Mouse (Mus musculus) forebrain, embryonic 14.5 days (tissue): ENCODE measurements at regions not wholly inside any gene's neighbourhood (a gene's known extent, or its start where the extent isn't known, plus 50 kb on each side); places are given as distances from the start of the nearest gene placed in this dataset.

Source experiments
- ATAC-seq: fragments of 200-750 bp; cut with Nextera tagmentation; 2 replicates; pipeline ENCODE4 v1.8.0; 2017; ENCODE audit warnings: mild to moderate bottlenecking, moderate library complexity
- DNase-seq: peaks from one replicate; pipeline ENCODE4 v3.0.0-alpha.2; 2015; ENCODE audit warnings: low spot score
- H3K27ac ChIP-seq: fragments of 300-500 bp; sonication (generic); 2 replicates; pipeline ENCODE4 v1.5.1; 2014; ENCODE audit warnings: low read depth, mild to moderate bottlenecking, control low read depth, low read length, moderate library complexity
- H3K27me3 ChIP-seq: fragments of 300-500 bp; sonication (generic); replicated peaks from 2 replicates; pipeline ENCODE4 v1.6.1; 2014; ENCODE audit warnings: low read length, control low read depth, mixed read lengths; ENCODE audit not compliant: control insufficient read depth, insufficient read depth
- H3K36me3 ChIP-seq: fragments of 300-500 bp; sonication (generic); 2 replicates; pipeline ENCODE4 v1.6.1; 2014; ENCODE audit warnings: low read length, control low read depth; ENCODE audit not compliant: control insufficient read depth, insufficient read depth
- H3K4me1 ChIP-seq: fragments of 300-500 bp; sonication (generic); 2 replicates; pipeline ENCODE4 v1.6.1; 2014; ENCODE audit warnings: antibody characterized with exemption, low read length, control low read depth; ENCODE audit not compliant: control insufficient read depth, insufficient read depth
- H3K4me2 ChIP-seq: fragments of 300-500 bp; sonication (generic); 2 replicates; pipeline ENCODE4 v1.6.1; 2014; ENCODE audit warnings: mild to moderate bottlenecking, control low read depth, low read length
- H3K4me3 ChIP-seq: fragments of 300-500 bp; sonication (generic); 2 replicates; pipeline ENCODE4 v1.5.1; 2014; ENCODE audit warnings: low read depth, low read length, control low read depth
- H3K9ac ChIP-seq: fragments of 300-500 bp; sonication (generic); 2 replicates; pipeline ENCODE4 v1.6.1; 2014; ENCODE audit warnings: mild to moderate bottlenecking, low read length, control low read depth, moderate library complexity
- H3K9me3 ChIP-seq: fragments of 300-500 bp; sonication (generic); replicated peaks from 2 replicates; pipeline ENCODE4 v1.6.1; 2016; ENCODE audit warnings: low read length, control low read depth, mixed read lengths; ENCODE audit not compliant: control insufficient read depth
- WGBS: fragments of 180-500 bp; shearing (Covaris S2); extraction: QIAGEN DNeasy Blood & Tissue Kit; methylation state at CpG from one replicate; pipeline ENCODE4 v1.1.7; 2014; 5-methylcytosine and 5-hydroxymethylcytosine counted together

GRCm38 (mm10) chr2:45356021-45356420 is 238.8 kb upstream of the Zeb2 start:
- H3K4me2 ChIP-seq = peak overlapping the region; percentile 16; the same call in 1 of the 2 replicates
- ATAC-seq = peak; percentile 38; the same call in 1 of the 2 replicates
- H3K36me3 ChIP-seq = no peaks in the 10 kb centered on the region
- WGBS = 25% methylated on average over 12 of the region's 12 CpGs
- H3K9ac ChIP-seq = no peak overlapping the region
- peaks cover 12% of the 10 kb centered on the region; the same call in 1 of the 2 replicates for H3K4me1 ChIP-seq
- H3K9me3 ChIP-seq = no peaks in the 10 kb centered on the region
- no peak overlapping the region for H3K4me3 ChIP-seq
- DNase-seq = peak; percentile 50
- no peaks in the 10 kb centered on the region for H3K27me3 ChIP-seq
- no peak overlapping the region for H3K27ac ChIP-seq

GRCm38 (mm10) chr2:45351529-45352133 is 234.4 kb upstream of the Zeb2 start:
- H3K9ac ChIP-seq = no peak overlapping the region
- no peaks in the 10 kb centered on the region for H3K27me3 ChIP-seq
- H3K27ac ChIP-seq = no peak overlapping the region
- H3K4me1 ChIP-seq = peaks cover 2% of the 10 kb centered on the region; the same call in 1 of the 2 replicates
- no peaks in the 10 kb centered on the region for H3K36me3 ChIP-seq
- no peaks in the 10 kb centered on the region for H3K9me3 ChIP-seq
- ATAC-seq (no peak), DNase-seq (no peak)
- no peak overlapping the region for H3K4me2 ChIP-seq
- no peak overlapping the region for H3K4me3 ChIP-seq
- 78% methylated on average over 1 of the region's 1 CpGs for WGBS

GRCm38 (mm10) chr2:45346358-45346757 is 229.2 kb upstream of the Zeb2 start:
- WGBS = 83% methylated on average over 5 of the region's 5 CpGs
- H3K36me3 ChIP-seq = no peaks in the 10 kb centered on the region
- H3K4me3 ChIP-seq = no peak overlapping the region
- H3K9ac ChIP-seq = no peak overlapping the region
- no peaks in the 10 kb centered on the region for H3K9me3 ChIP-seq
- no peak for DNase-seq
- H3K4me1 ChIP-seq = no peaks in the 10 kb centered on the region
- no peak overlapping the region for H3K27ac ChIP-seq
- H3K4me2 ChIP-seq = no peak overlapping the region
- H3K27me3 ChIP-seq = no peaks in the 10 kb centered on the region
- no peak for ATAC-seq

GRCm38 (mm10) chr2:45339866-45340265 is 222.7 kb upstream of the Zeb2 start:
- no peak overlapping the region for H3K9ac ChIP-seq
- 64% methylated on average over 1 of the region's 1 CpGs for WGBS
- H3K4me2 ChIP-seq = no peak overlapping the region
- DNase-seq = peak; percentile 22
- no peak for ATAC-seq
- no peaks in the 10 kb centered on the region for H3K9me3 ChIP-seq
- H3K4me1 ChIP-seq = no peaks in the 10 kb centered on the region
- H3K36me3 ChIP-seq = no peaks in the 10 kb centered on the region
- H3K27ac ChIP-seq = no peak overlapping the region
- no peaks in the 10 kb centered on the region for H3K27me3 ChIP-seq
- no peak overlapping the region for H3K4me3 ChIP-seq

- Histone ChIP-seq H3K27ac (no peak overlapping the region), H3K4me3 (no peak overlapping the region), H3K4me2 (no peak overlapping the region), H3K9ac (no peak overlapping the region), H3K36me3 (no peaks in the 10 kb centered on the region), H3K4me1 (no peaks in the 10 kb centered on the region), H3K9me3 (no peaks in the 10 kb centered on the region), H3K27me3 (no peaks in the 10 kb centered on the region)
- DNase-seq = peak; percentile 26
- ATAC-seq = no peak
These were observed 221.6 kb upstream of the Zeb2 start for GRCm38 (mm10) chr2:45338809-45339208.

- WGBS = 93% methylated on average over 4 of the region's 4 CpGs
- H3K4me3 ChIP-seq = no peak overlapping the region
- ATAC-seq (no peak), DNase-seq (no peak)
- no peaks in the 10 kb centered on the region for H3K27me3 ChIP-seq
- H3K27ac ChIP-seq = no peak overlapping the region
- H3K9ac ChIP-seq = no peak overlapping the region
- no peaks in the 10 kb centered on the region for H3K4me1 ChIP-seq
- no peaks in the 10 kb centered on the region for H3K36me3 ChIP-seq
- H3K9me3 ChIP-seq = no peaks in the 10 kb centered on the region
- H3K4me2 ChIP-seq = no peak overlapping the region
These were observed 199.9 kb upstream of the Zeb2 start for GRCm38 (mm10) chr2:45316945-45317565.

- no peak overlapping the region for H3K27ac ChIP-seq
These were observed 170.4 kb upstream of the Zeb2 start for GRCm38 (mm10) chr2:45287530-45288009.

GRCm38 (mm10) chr2:45283811-45284210 is 166.6 kb upstream of the Zeb2 start:
- no peak for ATAC-seq
- Histone ChIP-seq H3K9ac (no peak overlapping the region), H3K4me2 (no peak overlapping the region), H3K27ac (no peak overlapping the region), H3K4me1 (peaks cover 5% of the 10 kb centered on the region; the same call in 1 of the 2 replicates), H3K9me3 (no peaks in the 10 kb centered on the region), H3K4me3 (no peak overlapping the region), H3K36me3 (no peaks in the 10 kb centered on the region), H3K27me3 (no peaks in the 10 kb centered on the region)
- DNase-seq = no peak

More at GRCm38 (mm10) chr2:45287530-45288009, 170.4 kb upstream of the Zeb2 start:
- no peaks in the 10 kb centered on the region for H3K27me3 ChIP-seq
- no peak overlapping the region for H3K9ac ChIP-seq
- H3K9me3 ChIP-seq = no peaks in the 10 kb centered on the region
- no peak overlapping the region for H3K4me3 ChIP-seq
- DNase-seq = peak; percentile 32
- WGBS = 45% methylated on average over 7 of the region's 7 CpGs
- peaks cover 5% of the 10 kb centered on the region; the same call in 1 of the 2 replicates for H3K4me1 ChIP-seq
- H3K36me3 ChIP-seq = no peaks in the 10 kb centered on the region
- H3K4me2 ChIP-seq = no peak overlapping the region
- peak; percentile 62 for ATAC-seq

- Histone ChIP-seq H3K27me3 (no peaks in the 10 kb centered on the region), H3K4me3 (no peak overlapping the region), H3K27ac (no peak overlapping the region), H3K9me3 (no peaks in the 10 kb centered on the region), H3K4me2 (no peak overlapping the region), H3K9ac (no peak overlapping the region), H3K4me1 (no peaks in the 10 kb centered on the region), H3K36me3 (no peaks in the 10 kb centered on the region)
- DNase-seq = no peak
- WGBS = 87% methylated on average over 4 of the region's 4 CpGs
- ATAC-seq = no peak
These were observed 162.3 kb upstream of the Zeb2 start for GRCm38 (mm10) chr2:45279490-45279889.
